Mouse (Mus musculus): Measurements from ENCODE around the gene Rpl18a.

Gene Rpl18a

GRCm38 (mm10) chr8:70856541-70857197 lies 40.5 kb downstream of the Rpl18a start:
- DNase-seq (ENCODE audit: low read depth, low spot score) = no peak

GRCm38 (mm10) chr8:70856028-70856427 lies 41.2 kb downstream of the Rpl18a start:
- DNase-seq (ENCODE audit: low read depth, low spot score) = no peak

GRCm38 (mm10) chr8:70853863-70854262 lies 43.3 kb downstream of the Rpl18a start:
- DNase-seq (ENCODE audit: low read depth, low spot score) = no peak

- no peak for DNase-seq (ENCODE audit: low read depth, low spot score)
Measured at GRCm38 (mm10) chr8:70852595-70853231, 44.5 kb downstream of the Rpl18a start.

GRCm38 (mm10) chr8:70851837-70852236 lies 45.4 kb downstream of the Rpl18a start:
- no peak for DNase-seq (ENCODE audit: low read depth, low spot score)

GRCm38 (mm10) chr8:70850947-70851346 lies 46.3 kb downstream of the Rpl18a start:
- DNase-seq (ENCODE audit: low read depth, low spot score) = no peak

- no peak for DNase-seq (ENCODE audit: low read depth, low spot score)
Measured at GRCm38 (mm10) chr8:70850132-70850845, 46.9 kb downstream of the Rpl18a start.

- DNase-seq (ENCODE audit: low read depth, low spot score) = no peak
Measured at GRCm38 (mm10) chr8:70849333-70849990, 47.8 kb downstream of the Rpl18a start.

GRCm38 (mm10) chr8:70846371-70847154 lies 50.6 kb downstream of the Rpl18a start:
- DNase-seq (ENCODE audit: low read depth, low spot score) = no peak

- DNase-seq (ENCODE audit: low read depth, low spot score) = no peak
Measured at GRCm38 (mm10) chr8:70845108-70845507, 52.1 kb downstream of the Rpl18a start.

Data from brain, embryonic 18.5 days (tissue).